Mouse (Mus musculus) fat pad, adult 2 months (tissue): ENCODE results near the gene Fam89b.

Experiments
- DNase-seq: peaks from one replicate; pipeline ENCODE4 v3.0.0-alpha.2; 2011; ENCODE audit warnings: low read depth, low spot score; ENCODE audit errors: extremely low read depth

Gene Fam89b

DNA sequence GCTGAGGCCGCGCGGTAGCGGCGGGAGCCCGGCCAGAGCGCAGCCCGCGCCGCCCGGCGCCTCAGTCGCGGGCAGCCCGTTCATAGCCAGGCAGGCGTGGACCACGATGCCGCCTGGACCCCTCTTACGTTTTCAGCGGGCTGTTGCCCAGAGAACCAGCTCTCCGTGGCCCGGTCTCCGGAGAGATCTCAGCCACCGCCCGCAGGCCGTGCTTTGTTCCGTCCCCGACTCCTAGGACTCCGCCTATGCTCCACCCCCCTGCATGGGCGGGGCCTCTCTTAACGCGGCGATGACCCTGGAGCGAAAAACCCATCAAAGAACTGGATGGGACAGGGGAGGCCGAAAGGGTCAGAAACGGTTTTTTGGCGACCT lies at the start of gene Fam89b:
Gene Fam89b, minus strand, starts transcription at position 210 of the 372 bp plus-strand sequence.
- DNase-seq: no peak

DNA sequence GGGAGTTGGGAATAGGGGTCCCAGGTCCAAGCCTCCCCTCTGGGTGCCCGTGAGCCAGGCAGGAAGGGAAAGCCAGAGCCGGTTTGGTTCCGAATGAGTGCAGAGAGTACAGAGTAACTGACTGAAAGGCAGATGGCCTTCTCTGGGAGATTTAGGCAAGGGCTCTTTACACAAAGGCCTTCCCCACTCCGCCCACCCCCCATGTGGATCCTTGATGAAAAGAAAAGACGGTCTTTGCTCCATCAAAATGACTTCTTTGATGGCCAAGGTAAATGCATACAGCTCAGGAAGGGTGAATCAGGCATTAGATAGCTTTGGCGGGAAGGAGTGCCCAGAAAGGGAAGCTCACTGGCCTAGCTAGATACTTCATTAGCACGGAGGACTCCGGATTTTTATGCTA lies 48.9 kb upstream of the Fam89b start:
- no peak for DNase-seq

DNA sequence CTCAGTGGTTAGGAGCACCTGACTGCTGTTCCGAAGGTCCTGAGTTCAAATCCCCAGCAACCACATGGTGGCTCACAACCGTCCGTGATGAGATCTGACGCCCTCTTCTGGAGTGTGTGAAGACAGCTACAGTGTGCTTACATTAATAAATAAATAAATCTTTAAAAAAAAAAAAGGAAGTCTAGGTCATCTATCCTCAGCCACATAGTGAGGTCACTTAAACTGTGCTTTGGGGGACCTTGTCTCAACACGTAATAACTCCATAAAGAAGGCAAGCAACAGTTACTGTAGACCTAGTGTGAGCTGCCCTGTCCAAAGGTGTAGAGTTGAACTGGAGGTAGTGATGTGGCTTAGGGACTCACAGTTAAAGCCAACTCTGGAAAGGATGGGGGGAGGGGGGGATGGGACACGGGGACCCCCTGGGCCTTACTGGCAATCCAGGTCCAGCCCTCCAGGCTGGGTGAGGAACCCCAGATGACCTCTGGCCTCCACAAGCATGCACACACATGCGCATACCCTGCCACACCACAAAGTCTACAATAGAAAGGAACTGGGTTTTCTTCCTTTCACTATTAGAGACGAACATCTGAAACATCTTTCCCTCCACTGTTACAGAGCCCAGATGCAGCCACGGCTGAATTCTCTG lies 48.1 kb upstream of the Fam89b start:
- DNase-seq: no peak

DNA sequence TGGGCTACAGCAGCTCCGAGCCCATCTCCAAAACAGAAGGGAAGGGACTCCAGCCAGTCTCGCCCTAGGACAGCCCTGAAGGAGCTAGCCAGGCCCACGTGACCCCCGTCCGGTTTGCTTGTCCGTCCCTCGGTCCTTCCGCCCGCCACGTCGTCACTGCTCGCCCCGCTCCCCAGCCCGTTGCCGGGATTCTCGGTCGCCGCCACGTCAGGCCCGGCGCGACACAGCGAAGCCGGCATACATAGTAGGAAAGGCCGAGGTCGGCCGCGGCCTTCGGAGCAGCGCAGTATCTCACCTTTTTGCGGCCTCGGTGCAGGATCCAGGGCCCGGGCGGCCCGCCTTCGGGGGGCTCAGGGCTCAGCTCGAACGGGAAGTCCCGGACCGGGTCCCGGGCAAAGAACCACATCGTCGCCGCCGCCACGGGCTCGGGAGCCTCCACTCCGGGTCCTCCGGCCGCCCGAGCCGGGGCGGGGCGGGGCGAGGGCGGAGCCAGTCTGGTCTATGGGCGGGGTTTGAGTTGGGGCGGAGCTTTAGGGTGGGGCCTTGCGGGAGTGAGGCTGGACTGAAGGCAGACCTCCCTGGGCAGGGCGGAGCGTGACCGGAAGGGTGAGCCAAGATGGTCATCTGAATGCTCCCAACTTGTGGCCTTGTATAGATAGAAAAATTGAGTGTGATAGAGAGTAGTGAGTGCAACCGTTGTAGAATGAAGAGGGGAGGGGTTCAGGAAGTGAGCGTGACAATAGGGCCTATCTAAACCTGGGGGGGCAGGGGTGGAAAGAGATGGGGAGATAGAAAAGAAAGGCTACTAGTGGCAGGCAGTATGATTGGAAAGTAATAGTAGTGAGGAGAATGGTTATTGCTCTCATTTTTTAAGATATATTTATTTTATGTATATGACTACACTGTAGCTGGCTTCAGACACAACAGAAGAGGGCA lies 41.7 kb upstream of the Fam89b start, which contains the start of gene Scyl1:
Gene Scyl1, minus strand, starts transcription at position 495 of the 936 bp plus-strand sequence.
- no peak for DNase-seq

DNA sequence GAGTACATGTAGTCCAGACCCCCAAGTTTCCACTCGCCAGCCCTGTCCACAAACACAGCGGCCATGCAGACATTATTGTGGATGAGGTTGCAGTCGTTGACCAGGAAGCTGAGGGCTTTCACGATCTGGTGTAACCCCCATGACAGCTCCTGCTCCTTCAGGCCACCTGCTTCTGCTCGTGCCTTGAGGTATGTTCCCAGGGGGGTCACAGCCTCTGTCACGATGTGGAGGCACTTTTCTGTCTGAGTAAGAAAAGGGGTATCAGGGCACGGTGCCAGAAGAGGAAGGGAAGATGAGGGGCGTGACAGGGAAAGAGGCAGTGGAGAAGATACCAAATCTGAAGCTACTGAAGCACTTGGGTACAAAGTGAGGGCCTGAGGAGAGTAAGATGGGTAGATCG lies 40.9 kb upstream of the Fam89b start:
- DNase-seq: no peak

DNA sequence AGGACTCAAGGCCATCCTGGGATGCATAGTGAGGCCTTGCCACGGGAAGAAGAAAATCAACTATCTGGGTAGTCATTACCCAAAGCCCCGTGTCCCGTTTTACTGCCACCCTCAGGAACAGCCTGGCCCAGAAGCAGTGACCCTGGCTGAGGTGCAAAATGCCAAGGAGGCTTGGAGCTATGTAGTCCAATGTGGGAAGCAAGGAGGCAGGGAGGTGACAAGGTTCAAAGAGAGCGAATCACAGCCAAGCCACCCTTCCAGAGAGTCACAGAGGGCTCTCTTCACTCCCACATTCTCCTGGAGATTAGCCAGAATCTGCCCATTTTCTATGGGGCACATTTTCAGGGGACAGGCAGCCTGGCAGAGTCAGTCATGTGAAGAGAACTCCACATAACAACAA lies 37.8 kb upstream of the Fam89b start:
- no peak for DNase-seq

DNA sequence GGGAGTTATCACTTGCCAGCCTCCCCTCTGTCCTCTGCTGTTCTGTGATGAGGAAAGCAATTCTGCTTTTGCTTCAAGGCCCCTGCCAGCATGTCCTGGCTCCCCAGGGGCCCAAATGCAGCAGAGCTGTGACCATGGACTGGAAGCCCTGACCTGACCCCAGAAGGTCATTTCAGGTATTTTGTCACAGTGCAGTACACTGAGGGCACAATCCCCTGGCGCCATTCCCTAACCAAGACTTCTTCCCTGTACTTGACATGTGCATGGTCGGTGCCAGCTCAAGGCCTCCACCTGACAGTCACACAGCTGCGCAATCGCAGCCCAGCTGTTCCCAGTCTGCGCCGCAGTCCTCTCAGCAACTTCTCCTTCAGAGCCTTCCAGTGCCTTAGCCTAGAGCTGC lies 33.7 kb upstream of the Fam89b start:
- DNase-seq: no peak

DNA sequence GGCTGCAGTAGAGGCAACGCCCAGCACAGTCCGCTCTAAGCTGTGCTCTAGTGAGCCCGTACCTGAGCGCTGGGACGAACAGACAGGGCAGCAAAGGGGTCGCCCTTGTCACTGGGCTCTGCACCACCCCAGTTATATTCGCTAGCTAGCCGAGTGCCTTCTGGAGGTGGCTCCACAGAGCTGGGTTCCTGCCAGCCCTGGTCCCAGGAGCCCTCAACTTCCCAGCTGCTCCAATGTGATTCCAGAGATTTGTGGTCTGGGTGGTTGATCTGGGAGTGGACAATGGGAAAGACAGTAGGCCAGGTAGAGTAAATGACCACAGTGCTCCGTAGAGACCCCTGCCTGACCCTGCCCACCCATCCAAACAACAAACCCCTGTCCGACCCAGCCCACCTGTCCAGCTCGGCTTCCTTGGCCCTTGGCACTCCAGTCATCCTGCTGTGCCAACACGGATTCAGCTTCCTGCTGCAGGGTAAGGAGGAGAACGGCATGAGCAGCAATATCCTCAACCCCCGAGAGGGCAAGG lies 29.5 kb upstream of the Fam89b start:
- DNase-seq: no peak

DNA sequence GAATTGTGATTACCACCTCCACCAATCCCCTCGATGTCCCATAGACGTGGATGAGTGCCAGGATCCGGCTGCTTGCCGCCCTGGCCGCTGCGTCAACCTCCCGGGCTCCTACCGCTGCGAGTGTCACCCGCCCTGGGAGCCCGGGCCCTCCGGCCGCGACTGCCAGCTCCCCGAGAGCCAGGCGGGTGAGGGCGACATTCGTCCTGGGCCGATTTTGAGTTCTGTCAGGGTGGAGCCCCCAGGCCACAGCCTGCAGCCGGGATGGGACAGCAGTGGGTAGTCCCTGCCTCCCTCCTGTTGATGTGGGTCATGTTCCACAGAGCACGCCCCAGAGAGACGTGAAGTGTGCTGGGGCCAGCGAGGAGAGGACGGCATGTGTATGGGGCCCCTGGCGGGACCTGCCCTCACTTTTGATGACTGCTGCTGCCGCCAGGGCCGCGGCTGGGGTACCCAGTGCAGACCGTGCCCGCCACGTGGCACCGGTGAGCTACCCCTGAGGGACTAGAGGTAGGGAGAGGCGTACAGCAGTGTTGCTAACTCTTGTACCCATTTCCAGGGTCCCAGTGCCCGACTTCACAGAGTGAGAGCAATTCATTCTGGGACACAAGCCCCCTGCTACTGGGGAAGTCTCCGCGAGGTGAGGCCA lies 27.7 kb upstream of the Fam89b start:
- no peak for DNase-seq

DNA sequence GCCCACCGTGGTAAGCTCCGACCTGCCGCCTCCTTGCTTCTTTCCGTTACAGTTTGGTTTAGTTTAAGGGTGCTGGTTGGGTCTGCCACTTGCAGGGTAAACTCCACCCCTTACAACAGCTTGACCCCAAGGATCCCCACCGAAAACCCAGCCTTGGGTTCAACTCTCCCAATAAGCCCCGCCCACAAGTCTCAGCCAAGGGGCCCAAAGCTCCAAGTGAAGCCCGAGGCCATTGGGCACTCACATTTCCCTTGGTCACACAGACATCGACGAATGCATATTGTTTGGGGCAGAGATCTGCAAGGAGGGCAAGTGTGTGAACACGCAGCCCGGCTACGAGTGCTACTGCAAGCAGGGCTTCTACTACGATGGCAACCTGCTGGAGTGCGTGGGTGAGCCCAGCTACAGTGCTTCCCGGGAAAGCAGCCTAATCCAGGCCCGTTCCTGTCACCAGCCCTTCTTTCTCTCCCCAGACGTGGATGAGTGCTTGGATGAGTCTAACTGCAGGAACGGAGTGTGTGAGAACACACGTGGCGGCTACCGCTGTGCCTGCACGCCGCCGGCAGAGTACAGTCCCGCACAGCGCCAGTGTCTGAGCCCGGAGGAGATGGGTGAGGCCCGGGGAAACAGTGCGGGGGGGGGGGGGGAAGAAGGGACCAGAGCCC lies 27.0 kb upstream of the Fam89b start:
- DNase-seq: no peak

DNA sequence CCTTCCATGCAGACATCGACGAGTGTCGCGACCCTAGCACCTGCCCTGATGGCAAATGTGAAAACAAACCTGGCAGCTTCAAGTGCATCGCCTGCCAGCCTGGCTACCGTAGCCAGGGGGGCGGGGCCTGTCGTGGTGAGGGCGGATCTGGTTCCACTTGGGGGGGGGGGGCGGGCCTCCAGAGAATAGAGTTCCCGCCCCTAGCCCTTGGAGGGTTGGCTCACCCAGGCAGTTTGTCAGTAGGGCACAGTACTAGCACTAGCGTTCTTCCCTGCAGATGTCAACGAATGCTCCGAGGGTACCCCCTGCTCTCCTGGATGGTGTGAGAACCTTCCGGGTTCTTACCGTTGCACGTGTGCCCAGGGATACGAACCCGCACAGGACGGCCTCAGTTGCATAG lies 22.3 kb upstream of the Fam89b start:
- DNase-seq: no peak

DNA sequence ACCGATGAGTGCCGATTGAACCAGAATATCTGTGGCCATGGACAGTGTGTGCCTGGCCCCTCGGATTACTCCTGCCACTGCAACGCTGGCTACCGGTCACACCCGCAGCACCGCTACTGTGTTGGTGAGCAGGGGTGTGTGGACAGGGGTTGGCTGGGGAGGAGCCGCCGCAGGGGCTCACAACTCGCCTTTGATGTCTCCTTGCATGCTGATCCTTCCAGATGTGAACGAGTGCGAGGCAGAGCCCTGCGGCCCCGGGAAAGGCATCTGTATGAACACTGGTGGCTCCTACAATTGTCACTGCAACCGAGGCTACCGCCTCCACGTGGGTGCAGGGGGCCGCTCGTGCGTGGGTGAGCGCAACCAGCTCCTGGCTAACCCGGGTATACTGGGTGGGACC lies 21.5 kb upstream of the Fam89b start:
- DNase-seq: no peak

DNA sequence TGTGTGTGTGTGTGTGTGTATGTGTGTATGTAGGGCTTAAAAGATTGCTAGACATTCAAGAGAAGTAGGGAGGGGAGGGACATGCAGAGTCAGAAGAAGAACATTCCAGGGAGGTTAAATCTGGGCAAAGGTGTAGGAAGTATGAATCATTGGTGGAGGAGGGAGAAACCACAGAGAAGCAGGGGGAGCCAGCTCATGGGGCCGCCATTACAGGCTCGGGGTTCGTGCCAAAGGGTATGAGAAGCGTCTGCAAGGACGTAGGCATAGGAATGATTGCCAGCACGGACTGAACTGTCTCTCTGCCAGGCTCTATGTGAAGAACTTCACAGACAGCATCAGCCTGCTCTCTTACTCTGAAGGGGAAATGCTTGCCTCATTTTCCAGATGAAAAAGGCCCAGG lies 20.0 kb upstream of the Fam89b start:
- DNase-seq: no peak

DNA sequence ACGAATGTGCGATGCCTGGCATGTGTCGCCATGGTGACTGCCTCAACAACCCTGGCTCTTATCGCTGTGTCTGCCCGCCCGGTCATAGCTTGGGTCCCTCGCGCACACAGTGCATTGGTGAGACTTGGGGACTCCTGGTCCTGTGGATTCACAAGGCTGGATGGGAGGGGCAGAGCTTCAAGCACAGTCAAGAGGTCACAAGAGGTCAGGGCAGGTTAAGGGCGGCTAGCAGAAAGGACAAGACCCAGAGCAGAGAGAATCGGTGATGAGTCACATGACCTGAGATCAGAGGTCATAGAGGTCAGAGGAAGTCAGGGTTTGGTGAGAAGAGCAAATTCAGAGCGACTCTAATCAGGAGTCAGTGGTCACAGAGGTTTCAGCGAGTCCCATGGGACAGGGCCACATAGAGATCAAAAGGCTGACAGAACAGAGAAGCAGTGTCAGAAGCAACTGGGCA lies 17.5 kb upstream of the Fam89b start:
- DNase-seq: no peak

DNA sequence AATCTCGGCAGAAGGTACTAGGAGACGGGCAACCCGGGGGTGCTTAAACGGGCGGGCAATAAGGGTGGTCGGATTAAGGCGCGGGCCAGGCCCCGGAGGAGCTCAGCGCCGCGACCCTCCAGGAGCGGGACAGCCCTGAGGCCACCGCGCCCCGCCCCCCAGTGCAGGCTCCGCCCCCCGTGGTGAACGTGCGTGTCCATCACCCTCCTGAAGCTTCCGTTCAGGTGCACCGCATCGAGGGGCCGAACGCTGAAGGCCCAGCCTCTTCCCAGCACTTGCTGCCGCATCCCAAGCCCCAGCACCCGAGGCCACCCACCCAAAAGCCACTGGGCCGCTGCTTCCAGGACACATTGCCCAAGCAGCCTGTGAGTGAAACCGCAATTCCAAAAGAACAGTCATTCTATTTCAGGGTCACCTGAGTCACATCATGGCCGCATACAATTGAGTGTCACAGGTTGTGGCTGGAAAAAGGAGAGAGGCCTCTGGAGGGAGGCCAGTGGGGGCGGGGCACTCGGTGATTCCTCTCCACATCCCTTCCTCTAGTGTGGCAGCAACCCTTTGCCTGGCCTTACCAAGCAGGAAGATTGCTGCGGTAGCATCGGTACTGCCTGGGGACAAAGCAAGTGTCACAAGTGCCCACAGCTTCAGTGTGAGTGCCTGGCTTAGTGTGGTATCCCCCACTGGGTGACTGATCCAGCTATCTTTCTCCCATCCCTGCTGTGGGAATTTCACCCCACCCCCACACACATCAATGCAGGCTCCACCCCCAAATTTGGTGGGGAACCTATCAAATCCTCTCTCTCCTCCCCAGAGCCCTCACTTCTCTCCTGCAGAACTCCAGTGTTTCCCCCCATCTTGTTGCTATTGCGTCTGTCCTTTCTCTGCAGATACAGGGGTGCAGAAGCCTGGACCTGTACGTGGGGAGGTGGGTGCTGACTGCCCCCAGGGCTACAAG lies 16.6 kb upstream of the Fam89b start:
- no peak for DNase-seq

DNA sequence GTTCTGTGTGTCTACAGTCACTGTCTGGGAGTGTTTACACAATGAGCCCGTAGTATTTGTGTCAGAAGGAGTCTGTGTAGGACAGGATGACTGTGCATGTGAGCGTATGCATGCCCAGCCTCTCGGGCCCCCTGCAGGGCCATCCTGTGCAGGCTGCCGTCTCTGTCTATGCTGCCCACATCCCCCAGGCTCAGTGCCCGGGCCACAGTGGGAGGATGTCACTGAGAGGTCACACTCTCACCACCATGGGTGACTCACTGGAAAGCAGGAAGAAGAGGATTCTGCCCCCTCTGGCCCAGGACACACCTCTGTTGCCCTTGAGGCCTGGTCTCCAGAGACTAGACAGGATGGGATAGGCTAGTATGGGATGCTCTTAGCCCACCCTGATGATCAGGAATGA lies 14.1 kb upstream of the Fam89b start:
- DNase-seq: no peak

DNA sequence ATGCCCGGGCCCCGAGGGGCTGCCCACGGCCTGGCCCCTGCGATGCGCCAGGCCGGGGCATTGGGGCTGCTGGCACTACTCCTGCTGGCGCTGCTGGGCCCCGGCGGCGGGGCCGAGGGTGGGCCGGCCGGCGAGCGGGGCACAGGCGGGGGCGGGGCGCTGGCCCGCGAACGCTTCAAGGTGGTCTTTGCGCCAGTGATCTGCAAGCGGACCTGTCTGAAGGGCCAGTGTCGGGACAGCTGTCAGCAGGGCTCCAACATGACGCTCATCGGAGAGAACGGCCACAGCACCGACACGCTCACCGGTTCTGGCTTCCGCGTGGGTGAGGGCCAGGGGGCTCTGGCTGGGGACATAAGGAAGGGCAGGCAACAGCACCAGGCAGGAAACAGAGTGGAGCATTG lies 12.8 kb upstream of the Fam89b start:
- DNase-seq: no peak

DNA sequence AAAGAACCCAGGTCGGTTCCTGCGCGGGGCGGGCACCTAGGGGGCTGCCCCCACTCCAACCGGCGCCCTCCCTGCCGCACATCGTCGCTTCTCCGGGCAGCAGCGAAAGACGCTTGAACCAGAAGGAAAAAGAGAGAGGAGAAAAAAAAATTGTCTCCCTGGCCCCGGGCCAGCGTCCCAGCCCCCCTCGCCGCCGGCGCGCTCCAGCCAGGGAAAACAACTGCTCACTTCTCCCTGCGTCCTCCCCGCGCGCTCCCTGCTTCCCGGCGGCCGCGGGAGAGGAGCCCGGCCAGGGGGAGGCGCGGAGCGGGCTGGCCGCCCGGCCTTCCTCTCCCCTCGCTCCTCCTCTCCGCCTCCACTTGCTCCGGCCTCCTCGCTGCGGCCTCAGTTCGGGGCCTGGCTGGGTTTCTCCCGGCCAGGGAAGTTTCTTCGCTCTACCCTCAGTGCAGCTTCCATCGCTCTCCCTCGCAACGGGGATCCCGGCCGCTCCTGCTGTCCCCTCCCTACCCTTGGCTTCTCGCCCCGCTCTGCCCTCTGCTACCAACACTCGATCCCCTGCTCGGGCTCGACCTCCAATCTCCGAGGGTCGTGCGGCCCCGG lies 12.3 kb upstream of the Fam89b start:
- no peak for DNase-seq
